Mouse (Mus musculus): ENCODE measurements around the gene Zdhhc14. TPM values are rescaled to one million over a fixed set of nuclear protein-coding genes. Genes with fewer than 3 reads are reported as not detected.
A peak's percentile ranks its signal among the peaks of the same experiment; 100 is the strongest.

Zdhhc14 gene
- polyA plus RNA-seq, 1 experiment, result 0.86 TPM

- Histone ChIP-seq H3K27me3 (ENCODE audit: control insufficient read depth, insufficient read depth, insufficient read length) (peaks cover 37% of the 10 kb centered on the region), H3K36me3 (ENCODE audit: control insufficient read depth, insufficient read depth) (no peaks in the 10 kb centered on the region), H3K4me2 (ENCODE audit: low read depth) (no peak overlapping the region), H3K79me2 (ENCODE audit: control insufficient read depth, insufficient read depth) (no peaks in the 10 kb centered on the region), H3K4me3 (no peak overlapping the region), H3ac (ENCODE audit: control insufficient read depth, insufficient read length) (no peak overlapping the region)
- no peak for TF ChIP-seq E2F4 (IDR thresholded peaks at IDR 0.05; ENCODE audit: insufficient read depth)
- TF ChIP-seq MYOG (IDR thresholded peaks at IDR 0.05; ENCODE audit: control insufficient read depth in 1 of 3, insufficient read depth in 1 of 3, insufficient read length in 2 of 3, low read depth in 2 of 3), result no peak
- TF ChIP-seq POLR2AphosphoS2 (IDR thresholded peaks at IDR 0.05; ENCODE audit: insufficient read length, low read depth), result no peak
- TF ChIP-seq CEBPB (IDR thresholded peaks at IDR 0.05; ENCODE audit: insufficient read depth, poor library complexity, severe bottlenecking), result no peak
- TF ChIP-seq MYOD1 (IDR thresholded peaks at IDR 0.05; ENCODE audit: control insufficient read depth in 1 of 3, insufficient read length in 2 of 3, low read depth in 2 of 3), result no peak
- TF ChIP-seq MAX (IDR thresholded peaks at IDR 0.05; ENCODE audit: low read depth), result no peak
- no peak for TF ChIP-seq TCF3 (IDR thresholded peaks at IDR 0.05; ENCODE audit: insufficient read length, low read depth)
Observed at GRCm38 (mm10) chr17:5595068-5595467, 102.7 kb downstream of the Zdhhc14 start.

- TF ChIP-seq E2F4 (IDR thresholded peaks at IDR 0.05; ENCODE audit: insufficient read depth) (no peak), MYOD1 (IDR thresholded peaks at IDR 0.05; ENCODE audit: control insufficient read depth in 1 of 3, insufficient read length in 2 of 3, low read depth in 2 of 3) (no peak), TCF3 (IDR thresholded peaks at IDR 0.05; ENCODE audit: insufficient read length, low read depth) (no peak), MYOG (IDR thresholded peaks at IDR 0.05; ENCODE audit: control insufficient read depth in 1 of 3, insufficient read depth in 1 of 3, insufficient read length in 2 of 3, low read depth in 2 of 3) (peak in 1 of 3 experiments; percentile 66), MAX (IDR thresholded peaks at IDR 0.05; ENCODE audit: low read depth) (no peak)
- Histone ChIP-seq H3K36me3 (ENCODE audit: control insufficient read depth, insufficient read depth) (no peaks in the 10 kb centered on the region), H3K27me3 (ENCODE audit: control insufficient read depth, insufficient read depth, insufficient read length) (peaks cover 37% of the 10 kb centered on the region), H3ac (ENCODE audit: control insufficient read depth, insufficient read length) (no peak overlapping the region), H3K4me2 (ENCODE audit: low read depth) (no peak overlapping the region), H3K79me2 (ENCODE audit: control insufficient read depth, insufficient read depth) (no peaks in the 10 kb centered on the region), H3K4me3 (no peak overlapping the region)
Observed at GRCm38 (mm10) chr17:5596490-5596889, 104.1 kb downstream of the Zdhhc14 start.

GRCm38 (mm10) chr17:5598999-5599398, 106.6 kb downstream of the Zdhhc14 start:
- Histone ChIP-seq H3K4me2 (ENCODE audit: low read depth) (no peak overlapping the region), H3K79me2 (ENCODE audit: control insufficient read depth, insufficient read depth) (no peaks in the 10 kb centered on the region), H3ac (ENCODE audit: control insufficient read depth, insufficient read length) (no peak overlapping the region), H3K36me3 (ENCODE audit: control insufficient read depth, insufficient read depth) (no peaks in the 10 kb centered on the region), H3K4me3 (no peak overlapping the region), H3K27me3 (ENCODE audit: control insufficient read depth, insufficient read depth, insufficient read length) (peaks cover 19% of the 10 kb centered on the region)
- TF ChIP-seq MYOD1 (IDR thresholded peaks at IDR 0.05; ENCODE audit: control insufficient read depth in 1 of 3, insufficient read length in 2 of 3, low read depth in 2 of 3), result no peak
- no peak for TF ChIP-seq POLR2AphosphoS2 (IDR thresholded peaks at IDR 0.05; ENCODE audit: insufficient read length, low read depth)
- TF ChIP-seq POLR2A (IDR thresholded peaks at IDR 0.05; ENCODE audit: insufficient read length, low read depth), result no peak
- no peak for TF ChIP-seq E2F4 (IDR thresholded peaks at IDR 0.05; ENCODE audit: insufficient read depth)
- TF ChIP-seq TCF12 (IDR thresholded peaks at IDR 0.05; ENCODE audit: insufficient read depth, poor library complexity, severe bottlenecking), result no peak
- TF ChIP-seq REST (IDR thresholded peaks at IDR 0.05; ENCODE audit: insufficient read depth, insufficient read length), result no peak
- TF ChIP-seq SRF (IDR thresholded peaks at IDR 0.05; ENCODE audit: control insufficient read depth, insufficient read length, low read depth), result no peak
- TF ChIP-seq MAX (IDR thresholded peaks at IDR 0.05; ENCODE audit: low read depth), result no peak
- no peak for TF ChIP-seq USF1 (IDR thresholded peaks at IDR 0.05; ENCODE audit: low read depth)

GRCm38 (mm10) chr17:5600505-5601027, 108.2 kb downstream of the Zdhhc14 start:
- Histone ChIP-seq H3K36me3 (ENCODE audit: control insufficient read depth, insufficient read depth) (no peaks in the 10 kb centered on the region), H3ac (ENCODE audit: control insufficient read depth, insufficient read length) (no peak overlapping the region), H3K79me2 (ENCODE audit: control insufficient read depth, insufficient read depth) (no peaks in the 10 kb centered on the region), H3K4me3 (no peak overlapping the region), H3K27me3 (ENCODE audit: control insufficient read depth, insufficient read depth, insufficient read length) (peaks cover 9% of the 10 kb centered on the region), H3K4me2 (ENCODE audit: low read depth) (no peak overlapping the region)
- no peak for TF ChIP-seq POLR2AphosphoS2 (IDR thresholded peaks at IDR 0.05; ENCODE audit: insufficient read length, low read depth)
- TF ChIP-seq E2F4 (IDR thresholded peaks at IDR 0.05; ENCODE audit: insufficient read depth), result no peak
- TF ChIP-seq MYOD1 (IDR thresholded peaks at IDR 0.05; ENCODE audit: control insufficient read depth in 1 of 3, insufficient read length in 2 of 3, low read depth in 2 of 3), result peak in 1 of 3 experiments; percentile 65
- TF ChIP-seq TCF12 (IDR thresholded peaks at IDR 0.05; ENCODE audit: insufficient read depth, poor library complexity, severe bottlenecking), result no peak
- peak; percentile 23; the same call in 1 of the 2 replicates for TF ChIP-seq CEBPB (IDR thresholded peaks at IDR 0.05; ENCODE audit: insufficient read depth, poor library complexity, severe bottlenecking)
- peak in 2 of 3 experiments; percentile 19 to 54 for TF ChIP-seq MYOG (IDR thresholded peaks at IDR 0.05; ENCODE audit: control insufficient read depth in 1 of 3, insufficient read depth in 1 of 3, insufficient read length in 2 of 3, low read depth in 2 of 3)

- H3K79me2 ChIP-seq (ENCODE audit: control insufficient read depth, insufficient read depth), result no peaks in the 10 kb centered on the region
- H3K27me3 ChIP-seq (ENCODE audit: control insufficient read depth, insufficient read depth, insufficient read length), result peaks cover 7% of the 10 kb centered on the region
- TF ChIP-seq TCF12 (IDR thresholded peaks at IDR 0.05; ENCODE audit: insufficient read depth, poor library complexity, severe bottlenecking) (no peak), MYOG (IDR thresholded peaks at IDR 0.05; ENCODE audit: control insufficient read depth in 1 of 3, insufficient read depth in 1 of 3, insufficient read length in 2 of 3, low read depth in 2 of 3) (no peak), E2F4 (IDR thresholded peaks at IDR 0.05; ENCODE audit: insufficient read depth) (no peak), SRF (IDR thresholded peaks at IDR 0.05; ENCODE audit: control insufficient read depth, insufficient read length, low read depth) (no peak), POLR2AphosphoS2 (IDR thresholded peaks at IDR 0.05; ENCODE audit: insufficient read length, low read depth) (no peak), POLR2A (IDR thresholded peaks at IDR 0.05; ENCODE audit: insufficient read length, low read depth) (no peak), MAX (IDR thresholded peaks at IDR 0.05; ENCODE audit: low read depth) (no peak), REST (IDR thresholded peaks at IDR 0.05; ENCODE audit: insufficient read depth, insufficient read length) (no peak), CEBPB (IDR thresholded peaks at IDR 0.05; ENCODE audit: insufficient read depth, poor library complexity, severe bottlenecking) (no peak), TCF3 (IDR thresholded peaks at IDR 0.05; ENCODE audit: insufficient read length, low read depth) (no peak), MYOD1 (IDR thresholded peaks at IDR 0.05; ENCODE audit: control insufficient read depth in 1 of 3, insufficient read length in 2 of 3, low read depth in 2 of 3) (no peak), USF1 (IDR thresholded peaks at IDR 0.05; ENCODE audit: low read depth) (no peak)
- no peak overlapping the region for H3K4me2 ChIP-seq (ENCODE audit: low read depth)
- H3ac ChIP-seq (ENCODE audit: control insufficient read depth, insufficient read length), result no peak overlapping the region
- no peaks in the 10 kb centered on the region for H3K36me3 ChIP-seq (ENCODE audit: control insufficient read depth, insufficient read depth)
- H3K4me3 ChIP-seq, result no peak overlapping the region
Observed at GRCm38 (mm10) chr17:5601953-5602352, 109.6 kb downstream of the Zdhhc14 start.
